ENCODE assay signal across 21 mouse cellular contexts in genomic region chr8:70591569-70591968, GRCm38 (mm10). TPM values are rescaled to one million over a fixed set of nuclear protein-coding genes. Genes with fewer than 3 reads are reported as not detected.
A peak's percentile ranks its signal among the peaks of the same experiment; 100 is the strongest.
DNase-seq lines count a peak whose midpoint lies in the region; ATAC-seq lines count a peak whose summit lies in the region.
"Had no signal": no experiment of that assay in that cellular context is flagged by ENCODE, and none has a peak within 500 bp of the region (broad histone marks: within the 10 kb centered on the region; RNA-seq: fewer than 3 reads in every experiment).

No protein-coding gene starts in this region.

- no peak for ATAC-seq in heart, embryonic 14.5 days (ENCODE audit: insufficient number of reproducible peaks, insufficient read depth, low FRiP score, low read depth)
- no peak for ATAC-seq in liver, embryonic 15.5 days (ENCODE audit: insufficient read depth)
- ATAC-seq: CD4-positive, CD25-positive, alpha-beta regulatory T cell, adult 4 months; liver, embryonic 12.5 days had no signal

- H3K9ac ChIP-seq in heart, embryonic 14.5 days (ENCODE audit: low read length), result no peak overlapping the region
- H3K9ac ChIP-seq in liver, embryonic 15.5 days, result no peak overlapping the region
- H3K9ac ChIP-seq: embryonic facial prominence, embryonic 15.5 days; liver, embryonic 12.5 days had no signal

- no peaks in the 10 kb centered on the region for H3K9me3 ChIP-seq in heart, embryonic 14.5 days (ENCODE audit: control insufficient read depth, low read length)
- H3K9me3 ChIP-seq in liver, embryonic 15.5 days (replicated peaks), result no peaks in the 10 kb centered on the region
- H3K9me3 ChIP-seq in embryonic facial prominence, embryonic 10.5 days, result no peaks in the 10 kb centered on the region
- H3K9me3 ChIP-seq: embryonic facial prominence, embryonic 15.5 days; forebrain, embryonic 10.5 days; liver, embryonic 12.5 days had no signal

- DNase-seq in adrenal gland, postnatal 10 days, result peak; percentile 67
- DNase-seq in adrenal gland, postnatal 25 days, result no peak
- no peak for DNase-seq in heart, adult 8-10 months (ENCODE audit: low spot score)
- DNase-seq in liver, result no peak
- DNase-seq in embryonic facial prominence, embryonic 10.5 days (ENCODE audit: low spot score), result no peak
- DNase-seq in retina, embryonic 14.5 days (ENCODE audit: low spot score), result no peak
- DNase-seq: adrenal gland, adult 8-10 months; cerebellum, adult 9-10 months; gastrocnemius, postnatal 14 days; kidney, adult 2 months; layer of hippocampus, adult 9-11 months; right cerebral cortex, adult 18-20 months; thymus, postnatal 14 days had no signal

- H3K4me1 ChIP-seq in heart, embryonic 14.5 days (ENCODE audit: control insufficient read depth in 2 of 2, insufficient read depth in 2 of 2, low read length in 2 of 2), result peaks cover 15 to 26% of the 10 kb centered on the region in 2 experiments
- peaks cover 49% of the 10 kb centered on the region for H3K4me1 ChIP-seq in liver, embryonic 15.5 days (replicated peaks)
- H3K4me1 ChIP-seq in embryonic facial prominence, embryonic 10.5 days, result peaks cover 40% of the 10 kb centered on the region

- 60% methylated on average over 12 of the region's 12 CpGs for WGBS in heart, embryonic 14.5 days
- WGBS in liver, embryonic 15.5 days (ENCODE audit: insufficient replicate concordance), result 89% methylated on average over 12 of the region's 12 CpGs
- WGBS in embryonic facial prominence, embryonic 10.5 days, result 89% methylated on average over 12 of the region's 12 CpGs

- H3K27ac ChIP-seq in heart, embryonic 14.5 days (replicated peaks in 1 of 2; ENCODE audit: control insufficient read depth in 1 of 2, insufficient read depth in 1 of 2, low read depth in 2 of 2, low read length in 2 of 2), result peak overlapping the region; percentile 14 to 45; a peak in 2 of 4 replicates
- 0 out of 2 replicates have a peak overlapping the region, but pooled peaks have one; percentile 14 for H3K27ac ChIP-seq in liver, embryonic 15.5 days (replicated peaks)
- H3K27ac ChIP-seq in embryonic facial prominence, embryonic 10.5 days (replicated peaks), result no peak overlapping the region
- H3K27ac ChIP-seq: embryonic facial prominence, embryonic 15.5 days; forebrain, embryonic 10.5 days; liver, embryonic 12.5 days had no signal

- peaks cover 59% of the 10 kb centered on the region for H3K36me3 ChIP-seq in heart, embryonic 14.5 days (ENCODE audit: control insufficient read depth, insufficient read depth, low read length)
- H3K36me3 ChIP-seq in liver, embryonic 15.5 days (replicated peaks), result peaks cover 66% of the 10 kb centered on the region
- peaks cover 72% of the 10 kb centered on the region for H3K36me3 ChIP-seq in embryonic facial prominence, embryonic 10.5 days (replicated peaks)

- H3K4me3 ChIP-seq in heart, embryonic 14.5 days (ENCODE audit: control insufficient read depth in 1 of 2, insufficient read depth in 1 of 2, low read depth in 1 of 2, low read length in 2 of 2), result no peak overlapping the region
- no peak overlapping the region for H3K4me3 ChIP-seq in liver, embryonic 15.5 days (replicated peaks)
- H3K4me3 ChIP-seq in embryonic facial prominence, embryonic 10.5 days, result 0 out of 2 replicates have a peak overlapping the region, but pooled peaks have one; percentile 14
- H3K4me3 ChIP-seq: embryonic facial prominence, embryonic 15.5 days; forebrain, embryonic 10.5 days; liver, embryonic 12.5 days had no signal

- H3K27me3 ChIP-seq in heart, embryonic 14.5 days (ENCODE audit: control insufficient read depth, insufficient read depth, low read length), result no peaks in the 10 kb centered on the region
- no peaks in the 10 kb centered on the region for H3K27me3 ChIP-seq in liver, embryonic 15.5 days
- peaks cover 15% of the 10 kb centered on the region for H3K27me3 ChIP-seq in embryonic facial prominence, embryonic 10.5 days (replicated peaks; ENCODE audit: low read depth, poor library complexity, severe bottlenecking)
- H3K27me3 ChIP-seq: embryonic facial prominence, embryonic 15.5 days; liver, embryonic 12.5 days had no signal

- H3K4me2 ChIP-seq in heart, embryonic 14.5 days (ENCODE audit: low read length), result no peak overlapping the region
- H3K4me2 ChIP-seq in liver, embryonic 15.5 days, result no peak overlapping the region
- H3K4me2 ChIP-seq: embryonic facial prominence, embryonic 15.5 days; liver, embryonic 12.5 days had no signal

RNA-seq across cellular contexts. Expression of gene Isyna1, which starts 2.6 kb away (rescaled TPM):
- total RNA-seq in adrenal gland, postnatal 10 days (2021), result 10 to 100 TPM; 59.4 to 59.8 TPM
- 89.7 and 101 TPM in 2 replicates for total RNA-seq in adrenal gland, postnatal 25 days (2021)
- 59.5 and 69.8 TPM in 2 replicates for polyA plus RNA-seq in heart, embryonic 14.5 days (2014; fragmentation: Nextera tagmentation; extraction: Ambion mirVana)
- 10 to 100 TPM; 15.5 to 37.5 (median 23.7) TPM for total RNA-seq in heart, adult 8-10 months (2022)
- 43.2 and 44.7 TPM in 2 replicates for polyA plus RNA-seq in liver, embryonic 15.5 days (2015; fragmentation: Nextera tagmentation; extraction: Ambion mirVana)
- 184 and 187 TPM in 2 replicates for polyA plus RNA-seq in embryonic facial prominence, embryonic 10.5 days (2016; fragmentation: Nextera tagmentation; extraction: Ambion mirVana)

RNA-seq across cellular contexts. Expression of gene Ssbp4, which starts 17.1 kb away (rescaled TPM):
- total RNA-seq in adrenal gland, postnatal 10 days (2021), result 10 to 100 TPM; 92.0 to 96.9 TPM
- total RNA-seq in adrenal gland, postnatal 25 days (2021), result 82.0 and 88.2 TPM in 2 replicates
- 83.7 and 85.8 TPM in 2 replicates for polyA plus RNA-seq in heart, embryonic 14.5 days (2014; fragmentation: Nextera tagmentation; extraction: Ambion mirVana)
- 10 to 100 TPM; 29.1 to 34.1 (median 31.3) TPM for total RNA-seq in heart, adult 8-10 months (2022)
- 37.8 and 47.7 TPM in 2 replicates for polyA plus RNA-seq in liver, embryonic 15.5 days (2015; fragmentation: Nextera tagmentation; extraction: Ambion mirVana)
- polyA plus RNA-seq in embryonic facial prominence, embryonic 10.5 days (2016; fragmentation: Nextera tagmentation; extraction: Ambion mirVana), result 105 and 109 TPM in 2 replicates

RNA-seq across cellular contexts. Expression of gene Lrrc25, which starts 24.4 kb away (rescaled TPM):
- total RNA-seq in adrenal gland, postnatal 10 days (2021), result 1 to 10 TPM; 3.3 to 3.6 TPM
- 1.0 and 2.2 TPM in 2 replicates for total RNA-seq in adrenal gland, postnatal 25 days (2021)
- polyA plus RNA-seq in heart, embryonic 14.5 days (2014; fragmentation: Nextera tagmentation; extraction: Ambion mirVana), result 1.3 and 3.2 TPM in 2 replicates
- total RNA-seq in heart, adult 8-10 months (2022), result 1 to 10 TPM; 1.4 to 2.3 (median 1.8) TPM
- 7.2 and 7.4 TPM in 2 replicates for polyA plus RNA-seq in liver, embryonic 15.5 days (2015; fragmentation: Nextera tagmentation; extraction: Ambion mirVana)
- polyA plus RNA-seq in embryonic facial prominence, embryonic 10.5 days (2016; fragmentation: Nextera tagmentation; extraction: Ambion mirVana), result 0.77 and 0.79 TPM in 2 replicates

RNA-seq across cellular contexts. Expression of gene Gdf15, which starts 40.7 kb away (rescaled TPM):
- 1 to 10 TPM in 1 of 2 experiments, under 1 TPM in 1; 0.79 to 1.7 TPM for total RNA-seq in adrenal gland, postnatal 10 days (2021)
- total RNA-seq in adrenal gland, postnatal 25 days (2021), result 2.2 and 5.7 TPM in 2 replicates
- polyA plus RNA-seq in heart, embryonic 14.5 days (2014; fragmentation: Nextera tagmentation; extraction: Ambion mirVana), result 1.1 TPM in 2 replicates
- 1 to 10 TPM in 2 of 4 experiments, under 1 TPM in 2; 0.69 to 1.9 (median 1.2) TPM for total RNA-seq in heart, adult 8-10 months (2022)
- polyA plus RNA-seq in liver, embryonic 15.5 days (2015; fragmentation: Nextera tagmentation; extraction: Ambion mirVana), result 3.4 and 4.3 TPM in 2 replicates
- polyA plus RNA-seq in embryonic facial prominence, embryonic 10.5 days (2016; fragmentation: Nextera tagmentation; extraction: Ambion mirVana), result 0.14 TPM in 1 of 2 replicates, not detected in the other
- total RNA-seq: gastrocnemius, postnatal 14 days; left cerebral cortex, postnatal 25 days; megakaryocyte progenitor cell, adult 5-6 weeks had no signal
- polyA plus RNA-seq: CD4-positive, CD25-positive, alpha-beta regulatory T cell, adult 4 months; forebrain, embryonic 10.5 days had no signal

RNA-seq across cellular contexts. Expression of gene Ell, which starts 52.3 kb away (rescaled TPM):
- total RNA-seq in adrenal gland, postnatal 10 days (2021), result 10 to 100 TPM; 22.2 to 26.3 TPM
- total RNA-seq in adrenal gland, postnatal 25 days (2021), result 24.3 and 29.8 TPM in 2 replicates
- polyA plus RNA-seq in heart, embryonic 14.5 days (2014; fragmentation: Nextera tagmentation; extraction: Ambion mirVana), result 13.0 and 13.2 TPM in 2 replicates
- total RNA-seq in heart, adult 8-10 months (2022), result 10 to 100 TPM in 3 of 4 experiments, 1 to 10 TPM in 1; 9.3 to 12.4 (median 10.6) TPM
- 11.8 and 14.2 TPM in 2 replicates for polyA plus RNA-seq in liver, embryonic 15.5 days (2015; fragmentation: Nextera tagmentation; extraction: Ambion mirVana)
- 20.8 and 21.1 TPM in 2 replicates for polyA plus RNA-seq in embryonic facial prominence, embryonic 10.5 days (2016; fragmentation: Nextera tagmentation; extraction: Ambion mirVana)
